Mouse (Mus musculus) ovary, postnatal 10 days (tissue): ENCODE results near the gene B4galnt1.
A peak's percentile ranks its signal among the peaks of the same experiment; 100 is the strongest.
"Not testable (repeated sequence)": the region's sequence is repeated elsewhere in the genome, so short reads cannot be mapped to it uniquely, and the experiment has no call there.

Experiments
- DNase-seq: peaks from one replicate; pipeline ENCODE4 v3.0.0; 2022; ENCODE audit warnings: low spot score

Gene B4galnt1

GRCm38 (mm10) chr10:127189116-127189650 lies 24.2 kb downstream of the B4galnt1 start:
- no peak for DNase-seq

- DNase-seq, result peak; percentile 53
Observed at GRCm38 (mm10) chr10:127189651-127190381, 24.8 kb downstream of the B4galnt1 start, which contains the start of gene Arhgef25. TSS of gene Arhgef25 (minus strand) at chr10:127190083.

GRCm38 (mm10) chr10:127190398-127191190 lies 25.6 kb downstream of the B4galnt1 start:
- no peak for DNase-seq

- DNase-seq, result no peak
Observed at GRCm38 (mm10) chr10:127191191-127192056, 26.4 kb downstream of the B4galnt1 start.

- DNase-seq, result not testable (repeated sequence)
Observed at GRCm38 (mm10) chr10:127192057-127192328, 27.0 kb downstream of the B4galnt1 start.

GRCm38 (mm10) chr10:127193011-127193410 lies 28.0 kb downstream of the B4galnt1 start:
- no peak for DNase-seq

GRCm38 (mm10) chr10:127194428-127195327 lies 29.7 kb downstream of the B4galnt1 start:
- DNase-seq, result peak; percentile 50

- peak; percentile 38 for DNase-seq
Observed at GRCm38 (mm10) chr10:127195328-127196129, 30.5 kb downstream of the B4galnt1 start, which contains the start of gene Dtx3. TSS of gene Dtx3 (minus strand) at chr10:127195728.

GRCm38 (mm10) chr10:127196392-127196791 lies 31.4 kb downstream of the B4galnt1 start:
- DNase-seq, result no peak

GRCm38 (mm10) chr10:127197104-127197503 lies 32.1 kb downstream of the B4galnt1 start:
- DNase-seq, result no peak

- DNase-seq, result no peak
Observed at GRCm38 (mm10) chr10:127197505-127198110, 32.6 kb downstream of the B4galnt1 start.

- DNase-seq, result no peak
Observed at GRCm38 (mm10) chr10:127198492-127198891, 33.5 kb downstream of the B4galnt1 start.

- no peak for DNase-seq
Observed at GRCm38 (mm10) chr10:127199068-127199467, 34.0 kb downstream of the B4galnt1 start.

- DNase-seq, result no peak
Observed at GRCm38 (mm10) chr10:127199474-127199873, 34.4 kb downstream of the B4galnt1 start.

GRCm38 (mm10) chr10:127200279-127200678 lies 35.3 kb downstream of the B4galnt1 start:
- no peak for DNase-seq

- DNase-seq, result no peak
Observed at GRCm38 (mm10) chr10:127203106-127203505, 38.1 kb downstream of the B4galnt1 start.

GRCm38 (mm10) chr10:127204589-127204988 lies 39.6 kb downstream of the B4galnt1 start:
- no peak for DNase-seq

- no peak for DNase-seq
Observed at GRCm38 (mm10) chr10:127205373-127205772, 40.3 kb downstream of the B4galnt1 start.

GRCm38 (mm10) chr10:127208921-127209320 lies 43.9 kb downstream of the B4galnt1 start:
- no peak for DNase-seq
